Mouse (Mus musculus) megakaryocyte, adult 5-6 weeks (primary cell): ENCODE results near the gene Elp1. TPM values are rescaled to one million over a fixed set of nuclear protein-coding genes. Genes with fewer than 3 reads are reported as not detected.

Experiments
- ATAC-seq: 2 replicates; pipeline ENCODE4 v1.8.0; 2016; ENCODE audit warnings: mild to moderate bottlenecking, inconsistent platforms; ENCODE audit not compliant: poor library complexity, severe bottlenecking
- total RNA-seq, 2 experiments: library from RNA; stranded (forward) in 1 of 2; stranded (reverse) in 1 of 2; fragments of 153-499, 151-499 nt in 1 of 2; fragments of 221-1000, 200-1000 nt in 1 of 2; gene quantifications; 2 replicates each; pipeline versions ENCODE4 v1.2.3 to v1.2.4; 2015 to 2017

Gene Elp1
- total RNA-seq, 2 experiments from 2014 or later: 33.0 to 34.6 TPM

DNA sequence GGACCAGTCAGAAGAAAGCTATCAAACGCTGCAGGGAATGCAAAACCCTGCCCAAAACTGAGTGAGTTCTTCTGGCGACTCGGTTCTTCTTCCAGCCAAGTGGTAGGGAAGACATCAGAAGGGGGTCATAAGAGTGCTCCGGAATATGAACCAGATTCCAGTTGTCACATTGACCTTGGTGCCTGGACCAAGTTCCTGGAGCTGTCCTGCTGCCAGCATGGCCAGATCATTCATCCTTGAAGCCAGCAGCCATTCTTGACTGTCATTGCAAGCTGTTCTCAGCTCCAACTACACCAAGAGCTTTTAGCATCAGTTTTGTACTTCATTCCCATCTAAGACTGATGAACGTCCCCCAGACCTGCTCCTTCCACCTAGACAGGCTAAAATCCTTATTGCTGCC lies 85.3 kb downstream of the Elp1 start:
- ATAC-seq: no peak

DNA sequence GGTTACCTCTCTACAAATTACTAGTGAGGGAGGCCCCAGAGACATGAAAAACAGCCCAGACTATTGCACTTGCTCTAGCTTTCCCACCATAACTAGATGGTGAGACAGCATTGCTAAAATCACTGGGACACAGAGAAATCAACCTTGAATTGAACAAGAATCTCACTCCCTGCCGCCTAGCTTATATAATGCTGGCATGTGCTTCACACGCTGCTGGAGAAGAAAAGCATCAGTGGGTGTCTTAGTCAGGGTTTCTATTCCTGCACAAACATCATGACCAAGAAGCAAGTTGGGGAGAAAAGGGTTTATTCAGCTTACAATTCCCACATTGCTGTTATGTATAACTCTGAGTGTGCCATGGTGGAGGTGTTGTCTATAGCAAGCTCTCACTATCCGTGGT lies 89.0 kb downstream of the Elp1 start:
- no peak for ATAC-seq

DNA sequence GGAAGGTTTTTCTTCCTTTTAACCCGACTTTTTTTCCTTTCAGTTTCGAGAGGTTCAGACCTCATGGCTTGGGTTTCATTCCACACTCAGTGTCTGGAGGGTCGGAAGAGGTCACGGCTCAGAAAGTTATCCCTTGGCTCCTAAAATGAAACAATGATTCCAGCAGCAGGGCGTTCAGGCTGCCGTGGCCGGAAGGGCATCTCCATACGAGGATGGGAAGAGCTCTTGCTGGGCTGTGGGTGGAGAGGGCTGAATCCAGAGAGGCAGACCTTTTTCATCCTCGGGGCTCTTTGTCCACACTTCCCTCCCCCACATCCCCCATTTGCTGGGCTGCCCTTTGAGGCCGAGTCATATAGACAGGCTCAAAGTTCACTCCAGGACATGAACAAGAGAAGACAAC lies 99.9 kb downstream of the Elp1 start:
- no peak for ATAC-seq

Other genes starting within 250 kb of the Elp1 start
- gene Gm26657, start 62.3 kb downstream of the Elp1 start, total RNA-seq (2015): not detected in 2 replicates
- not detected in 2 replicates for gene Gm26657, start 62.3 kb downstream of the Elp1 start, total RNA-seq (2017)
- gene Actl7b, start 60.9 kb downstream of the Elp1 start, total RNA-seq (2015): 0.13 TPM in 1 of 2 replicates, not detected in the other
- not detected in 2 replicates for gene Actl7b, start 60.9 kb downstream of the Elp1 start, total RNA-seq (2017)
- not detected in 2 replicates for gene Actl7a, start 58.9 kb downstream of the Elp1 start, total RNA-seq (2015)
- gene Actl7a, start 58.9 kb downstream of the Elp1 start, total RNA-seq (2017): not detected in 2 replicates
- gene Fam206a, start within 50 bp of the Elp1 start, total RNA-seq (2015): 15.7 and 18.9 TPM in 2 replicates
- gene Fam206a, start within 50 bp of the Elp1 start, total RNA-seq (2017): 5.7 and 6.6 TPM in 2 replicates
- 0.73 and 2.5 TPM in 2 replicates for gene Ctnnal1, start 62.9 kb upstream of the Elp1 start, total RNA-seq (2015)
- 1.7 and 1.9 TPM in 2 replicates for gene Ctnnal1, start 62.9 kb upstream of the Elp1 start, total RNA-seq (2017)
- gene Tmem245, start 145.1 kb upstream of the Elp1 start, total RNA-seq (2015): 10.1 and 10.9 TPM in 2 replicates
- gene Tmem245, start 145.1 kb upstream of the Elp1 start, total RNA-seq (2017): 4.6 and 10.0 TPM in 2 replicates
- not detected in 2 replicates for gene Frrs1l, start 188.1 kb upstream of the Elp1 start, total RNA-seq (2015)
- not detected in 2 replicates for gene Frrs1l, start 188.1 kb upstream of the Elp1 start, total RNA-seq (2017)